Comparison of ENCODE assay signal across 8 mouse cellular contexts in genomic region chr16:20717978-20718670, GRCm38 (mm10). TPM values are rescaled to one million over a fixed set of nuclear protein-coding genes. Genes with fewer than 3 reads are reported as not detected.
DNase-seq lines count a peak whose midpoint lies in the region; ATAC-seq and TF ChIP-seq lines count a peak whose summit lies in the region.

No protein-coding gene starts in this region.

- H3K4me1 ChIP-seq in heart, embryonic 13.5 days: peaks cover 38% of the 10 kb centered on the region
- peaks cover 75% of the 10 kb centered on the region for H3K4me1 ChIP-seq in E14TG2a.4 (replicated peaks; ENCODE audit: low read depth, low read length)
- H3K4me1 ChIP-seq in forebrain, postnatal 0 days (ENCODE audit: insufficient read depth): peaks cover 14% of the 10 kb centered on the region

- DNase-seq in heart, adult 8-10 months (ENCODE audit: low spot score): no peak
- DNase-seq in forebrain, postnatal 0 days: no peak
- DNase-seq in left cerebral cortex, postnatal 14 days (ENCODE audit: low spot score in 2 of 2): no peak
- no peak for DNase-seq in layer of hippocampus, adult 9-10 months (ENCODE audit: low spot score)
- DNase-seq in adrenal gland, adult 18-20 months (ENCODE audit: low spot score in 2 of 2): no peak

- no peaks in the 10 kb centered on the region for H3K27me3 ChIP-seq in heart, embryonic 13.5 days (replicated peaks)
- H3K27me3 ChIP-seq in E14TG2a.4 (ENCODE audit: insufficient read depth, low read length): no peaks in the 10 kb centered on the region
- no peaks in the 10 kb centered on the region for H3K27me3 ChIP-seq in forebrain, postnatal 0 days (ENCODE audit: insufficient read depth, low read length)

- intact Hi-C loops in left cerebral cortex, postnatal 14 days (cut with DNase I): loop anchor here (5.0 kb wide), 2 partner anchors 179 to 474 kb away; no protein-coding TSS in a partner anchor

- peaks cover 32% of the 10 kb centered on the region for H3K36me3 ChIP-seq in heart, embryonic 13.5 days
- peaks cover 42% of the 10 kb centered on the region for H3K36me3 ChIP-seq in E14TG2a.4 (ENCODE audit: insufficient read depth, low read length)
- H3K36me3 ChIP-seq in forebrain, postnatal 0 days (ENCODE audit: insufficient read depth): peaks cover 22% of the 10 kb centered on the region

- no peak for TF ChIP-seq CTCF in E14TG2a.4 (conservative IDR thresholded peaks at IDR 0.05; ENCODE audit: low read length)
- no peak for TF ChIP-seq CTCF in forebrain, postnatal 0 days (IDR thresholded peaks at IDR 0.05; ENCODE audit: low read depth)

- H3K9ac ChIP-seq in heart, embryonic 13.5 days: peak overlapping the region; percentile 87
- peak overlapping the region; percentile 84 for H3K9ac ChIP-seq in forebrain, postnatal 0 days

- H3K4me3 ChIP-seq in heart, embryonic 13.5 days: peak overlapping the region; percentile 67
- H3K4me3 ChIP-seq in E14TG2a.4 (replicated peaks; ENCODE audit: low read length): peak overlapping the region; percentile 88
- peak overlapping the region; percentile 69 for H3K4me3 ChIP-seq in forebrain, postnatal 0 days (ENCODE audit: low read depth, low read length)

- peak overlapping the region; percentile 97 for H3K27ac ChIP-seq in heart, embryonic 13.5 days (replicated peaks)
- 0 out of 2 replicates have a peak overlapping the region, but pooled peaks have one; percentile 29 for H3K27ac ChIP-seq in forebrain, postnatal 0 days (ENCODE audit: low read depth, low read length)

- peak; percentile 2 for ATAC-seq in heart, embryonic 13.5 days (ENCODE audit: extremely low read depth, insufficient number of reproducible peaks, low FRiP score, low TSS enrichment)
- peak; percentile 8 for ATAC-seq in forebrain, postnatal 0 days
- peak; percentile 5; the same call in 1 of the 2 replicates for ATAC-seq in megakaryocyte-erythroid progenitor cell, adult 5-6 weeks (replicated peaks; ENCODE audit: low FRiP score, low TSS enrichment, poor library complexity, severe bottlenecking)

- 2% methylated on average over 18 of the region's 18 CpGs for WGBS in heart, embryonic 13.5 days
- WGBS in forebrain, postnatal 0 days: 2% methylated on average over 18 of the region's 18 CpGs

- peak overlapping the region; percentile 97 for H3K4me2 ChIP-seq in heart, embryonic 13.5 days
- peak overlapping the region; percentile 84 for H3K4me2 ChIP-seq in forebrain, postnatal 0 days (ENCODE audit: low read depth)

- H3K9me3 ChIP-seq in heart, embryonic 13.5 days: no peaks in the 10 kb centered on the region
- no peaks in the 10 kb centered on the region for H3K9me3 ChIP-seq in E14TG2a.4 (ENCODE audit: low read length)
- H3K9me3 ChIP-seq in forebrain, postnatal 0 days (ENCODE audit: low read length): no peaks in the 10 kb centered on the region

RNA-seq across cellular contexts. Expression of gene Clcn2, which starts 0.6 kb away (rescaled TPM):
- polyA plus RNA-seq in heart, embryonic 13.5 days (2015; fragmentation: Nextera tagmentation; extraction: Ambion mirVana): 3.9 and 4.3 TPM in 2 replicates
- 1 to 10 TPM; 1.5 to 3.3 (median 2.1) TPM for total RNA-seq in heart, adult 8-10 months (2022)
- 41.9 and 47.9 TPM in 2 replicates for total RNA-seq in forebrain, postnatal 0 days (2014; rRNA removed)
- polyA plus RNA-seq in forebrain, postnatal 0 days (2015; fragmentation: Nextera tagmentation; extraction: Ambion mirVana): 10.7 and 14.1 TPM in 2 replicates
- total RNA-seq in megakaryocyte-erythroid progenitor cell, adult 5-6 weeks (2014; fragmentation: Nextera tagmentation): 16.7 and 29.1 TPM in 2 replicates
- 4.9 and 8.0 TPM in 2 replicates for total RNA-seq in megakaryocyte-erythroid progenitor cell, adult 5-6 weeks (2017)
- total RNA-seq in left cerebral cortex, postnatal 14 days (2021): 10 to 100 TPM; 56.5 to 58.7 TPM
- 10 to 100 TPM; 16.8 to 52.6 TPM for total RNA-seq in adrenal gland, adult 18-20 months (2021)

RNA-seq across cellular contexts. Expression of gene Polr2h, which starts 0.7 kb away (rescaled TPM):
- polyA plus RNA-seq in heart, embryonic 13.5 days (2015; fragmentation: Nextera tagmentation; extraction: Ambion mirVana): 52.6 and 56.2 TPM in 2 replicates
- 10 to 100 TPM in 1 of 4 experiments, 1 to 10 TPM in 3; 7.8 to 11.2 (median 9.1) TPM for total RNA-seq in heart, adult 8-10 months (2022)
- total RNA-seq in forebrain, postnatal 0 days (2014; rRNA removed): 43.7 and 55.3 TPM in 2 replicates
- polyA plus RNA-seq in forebrain, postnatal 0 days (2015; fragmentation: Nextera tagmentation; extraction: Ambion mirVana): 87.4 and 103 TPM in 2 replicates
- total RNA-seq in megakaryocyte-erythroid progenitor cell, adult 5-6 weeks (2014; fragmentation: Nextera tagmentation): 81.4 and 97.1 TPM in 2 replicates
- 103 and 142 TPM in 2 replicates for total RNA-seq in megakaryocyte-erythroid progenitor cell, adult 5-6 weeks (2017)
- 10 to 100 TPM; 21.4 to 29.5 TPM for total RNA-seq in left cerebral cortex, postnatal 14 days (2021)
- total RNA-seq in adrenal gland, adult 18-20 months (2021): 10 to 100 TPM; 28.0 to 37.1 TPM

RNA-seq across cellular contexts. Expression of gene Chrd, which starts 14.8 kb away (rescaled TPM):
- 0.39 and 0.83 TPM in 2 replicates for polyA plus RNA-seq in heart, embryonic 13.5 days (2015; fragmentation: Nextera tagmentation; extraction: Ambion mirVana)
- total RNA-seq in heart, adult 8-10 months (2022): 1 to 10 TPM; 1.4 to 3.3 (median 2.9) TPM
- total RNA-seq in forebrain, postnatal 0 days (2014; rRNA removed): 15.8 and 15.9 TPM in 2 replicates
- polyA plus RNA-seq in forebrain, postnatal 0 days (2015; fragmentation: Nextera tagmentation; extraction: Ambion mirVana): 3.4 and 3.6 TPM in 2 replicates
- not detected in 2 replicates for total RNA-seq in megakaryocyte-erythroid progenitor cell, adult 5-6 weeks (2014; fragmentation: Nextera tagmentation)
- not detected in 2 replicates for total RNA-seq in megakaryocyte-erythroid progenitor cell, adult 5-6 weeks (2017)
- 10 to 100 TPM; 26.9 to 36.6 TPM for total RNA-seq in left cerebral cortex, postnatal 14 days (2021)
- 10 to 100 TPM in 1 of 2 experiments, 1 to 10 TPM in 1; 9.7 to 12.4 TPM for total RNA-seq in adrenal gland, adult 18-20 months (2021)

RNA-seq across cellular contexts. Expression of gene Thpo, which starts 16.2 kb away (rescaled TPM):
- polyA plus RNA-seq in heart, embryonic 13.5 days (2015; fragmentation: Nextera tagmentation; extraction: Ambion mirVana): 0.11 and 0.25 TPM in 2 replicates
- under 1 TPM in 3 of 4 experiments, not detected in 1; 0.27 to 0.31 (median 0.28) TPM for total RNA-seq in heart, adult 8-10 months (2022)
- total RNA-seq in forebrain, postnatal 0 days (2014; rRNA removed): 0.69 and 1.0 TPM in 2 replicates
- 0.51 and 0.52 TPM in 2 replicates for polyA plus RNA-seq in forebrain, postnatal 0 days (2015; fragmentation: Nextera tagmentation; extraction: Ambion mirVana)
- total RNA-seq in megakaryocyte-erythroid progenitor cell, adult 5-6 weeks (2014; fragmentation: Nextera tagmentation): not detected in 2 replicates
- not detected in 2 replicates for total RNA-seq in megakaryocyte-erythroid progenitor cell, adult 5-6 weeks (2017)
- total RNA-seq in left cerebral cortex, postnatal 14 days (2021): 1 to 10 TPM; 3.8 to 4.5 TPM
- total RNA-seq in adrenal gland, adult 18-20 months (2021): 1 to 10 TPM; 1.2 to 4.2 TPM

RNA-seq across cellular contexts. Expression of gene Fam131a, which starts 25.1 kb away (rescaled TPM):
- 5.1 and 6.0 TPM in 2 replicates for polyA plus RNA-seq in heart, embryonic 13.5 days (2015; fragmentation: Nextera tagmentation; extraction: Ambion mirVana)
- 10 to 100 TPM; 26.2 to 47.4 (median 33.0) TPM for total RNA-seq in heart, adult 8-10 months (2022)
- 169 and 200 TPM in 2 replicates for total RNA-seq in forebrain, postnatal 0 days (2014; rRNA removed)
- polyA plus RNA-seq in forebrain, postnatal 0 days (2015; fragmentation: Nextera tagmentation; extraction: Ambion mirVana): 81.6 and 89.9 TPM in 2 replicates
- total RNA-seq in megakaryocyte-erythroid progenitor cell, adult 5-6 weeks (2014; fragmentation: Nextera tagmentation): not detected in 2 replicates
- 0.85 TPM in 1 of 2 replicates, not detected in the other for total RNA-seq in megakaryocyte-erythroid progenitor cell, adult 5-6 weeks (2017)
- 100 to 1,000 TPM; 381 to 399 TPM for total RNA-seq in left cerebral cortex, postnatal 14 days (2021)
- total RNA-seq in adrenal gland, adult 18-20 months (2021): 10 to 100 TPM; 11.7 to 16.1 TPM
